Mouse (Mus musculus) heart, postnatal 0 days (tissue): ENCODE results near the gene Tigd4.
A peak's percentile ranks its signal among the peaks of the same experiment; 100 is the strongest.

Source experiments
- CTCF ChIP-seq: IDR thresholded peaks from 2 replicates; pipeline ENCODE4 v1.5.1; 2016; ENCODE audit warnings: antibody characterized with exemption, control low read depth, low read depth
- EP300 ChIP-seq: IDR thresholded peaks from 2 replicates; pipeline ENCODE4 v1.6.1; 2016; ENCODE audit warnings: antibody characterized with exemption, low read depth

DNA sequence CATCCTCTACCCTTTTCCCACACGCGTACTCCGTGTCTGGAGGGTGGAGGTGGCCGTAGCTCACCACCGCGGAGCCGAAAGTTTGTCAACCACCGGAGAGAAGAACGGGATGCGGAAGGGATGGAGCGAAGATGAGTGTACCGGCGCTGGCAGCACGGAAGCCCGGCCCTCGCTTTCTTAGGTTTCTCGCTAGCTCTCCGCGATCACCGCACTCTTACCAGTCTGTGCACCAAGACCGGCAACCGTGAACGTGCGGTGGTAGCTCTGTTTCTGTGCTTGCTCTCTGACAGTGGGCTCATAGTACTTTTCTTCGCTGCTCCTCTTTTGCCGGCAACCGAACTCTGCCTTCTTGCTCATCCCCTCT is 10.5 kb upstream of the Tigd4 start:
- TF ChIP-seq CTCF (no peak), EP300 (0 out of 2 replicates have a peak, but pooled peaks have one; percentile 12)
